Mouse (Mus musculus) Muller cell, postnatal 12 days (primary cell): ENCODE results near the gene Lrrc45.
"Not testable (repeated sequence)": the region's sequence is repeated elsewhere in the genome, so short reads cannot be mapped to it uniquely, and the experiment has no call there.

Experiments
- DNase-seq: peaks from one replicate; pipeline ENCODE4 v3.0.0-alpha.2; 2015; ENCODE audit errors: inconsistent ontology term

Gene Lrrc45

GRCm38 (mm10) chr11:120713580-120714518, at the start of gene Lrrc45, which contains the start of gene Cenpx:
TSS of gene Lrrc45 (plus strand) at chr11:120713925.
TSS of gene Cenpx (minus strand) at chr11:120713738.
- peak; percentile 99 for DNase-seq

GRCm38 (mm10) chr11:120665406-120665805, 48.3 kb upstream of the Lrrc45 start:
- no peak for DNase-seq

GRCm38 (mm10) chr11:120666617-120667016, 47.1 kb upstream of the Lrrc45 start:
- DNase-seq, result no peak

GRCm38 (mm10) chr11:120672687-120673593, 40.8 kb upstream of the Lrrc45 start, which contains the start of gene Aspscr1:
TSS of gene Aspscr1 (plus strand) at chr11:120672973.
- peak; percentile 99 for DNase-seq

GRCm38 (mm10) chr11:120673594-120674122, 40.1 kb upstream of the Lrrc45 start:
- no peak for DNase-seq

- DNase-seq, result not testable (repeated sequence)
Observed at GRCm38 (mm10) chr11:120675875-120676274, 37.9 kb upstream of the Lrrc45 start.

- no peak for DNase-seq
Observed at GRCm38 (mm10) chr11:120676951-120677350, 36.8 kb upstream of the Lrrc45 start.

- DNase-seq, result no peak
Observed at GRCm38 (mm10) chr11:120679909-120680308, 33.8 kb upstream of the Lrrc45 start.

GRCm38 (mm10) chr11:120682683-120683082, 31.0 kb upstream of the Lrrc45 start:
- no peak for DNase-seq

GRCm38 (mm10) chr11:120683536-120683935, 30.2 kb upstream of the Lrrc45 start:
- no peak for DNase-seq

GRCm38 (mm10) chr11:120684086-120684485, 29.6 kb upstream of the Lrrc45 start:
- DNase-seq, result no peak

- DNase-seq, result no peak
Observed at GRCm38 (mm10) chr11:120684660-120685059, 29.1 kb upstream of the Lrrc45 start.

GRCm38 (mm10) chr11:120686650-120687272, 27.0 kb upstream of the Lrrc45 start:
- DNase-seq, result no peak

GRCm38 (mm10) chr11:120689365-120689764, 24.4 kb upstream of the Lrrc45 start:
- DNase-seq, result no peak

- DNase-seq, result no peak
Observed at GRCm38 (mm10) chr11:120692471-120693011, 21.2 kb upstream of the Lrrc45 start.

GRCm38 (mm10) chr11:120693461-120693860, 20.3 kb upstream of the Lrrc45 start:
- no peak for DNase-seq

- peak; percentile 74 for DNase-seq
Observed at GRCm38 (mm10) chr11:120695184-120695583, 18.5 kb upstream of the Lrrc45 start.

- DNase-seq, result no peak
Observed at GRCm38 (mm10) chr11:120695641-120696040, 18.1 kb upstream of the Lrrc45 start.

- no peak for DNase-seq
Observed at GRCm38 (mm10) chr11:120696568-120696967, 17.2 kb upstream of the Lrrc45 start.

GRCm38 (mm10) chr11:120697741-120698140, 16.0 kb upstream of the Lrrc45 start:
- DNase-seq, result peak; percentile 99
